Mouse (Mus musculus) lung, adult 2 months (tissue): ENCODE results near the gene Tmprss11g.

Experiments used
- CTCF ChIP-seq: fragments of 200-500 bp; IDR thresholded peaks from 2 replicates; pipeline ENCODE4 v1.5.1; 2011; ENCODE audit warnings: mild to moderate bottlenecking, low read length, control low read depth; ENCODE audit not compliant: insufficient read depth
- POLR2A ChIP-seq: fragments of 200-500 bp; IDR thresholded peaks from 2 replicates; pipeline ENCODE4 v1.6.1; 2011; ENCODE audit warnings: low read depth, mild to moderate bottlenecking, control low read depth, low read length, borderline replicate concordance; ENCODE audit errors: extremely low read depth

DNA sequence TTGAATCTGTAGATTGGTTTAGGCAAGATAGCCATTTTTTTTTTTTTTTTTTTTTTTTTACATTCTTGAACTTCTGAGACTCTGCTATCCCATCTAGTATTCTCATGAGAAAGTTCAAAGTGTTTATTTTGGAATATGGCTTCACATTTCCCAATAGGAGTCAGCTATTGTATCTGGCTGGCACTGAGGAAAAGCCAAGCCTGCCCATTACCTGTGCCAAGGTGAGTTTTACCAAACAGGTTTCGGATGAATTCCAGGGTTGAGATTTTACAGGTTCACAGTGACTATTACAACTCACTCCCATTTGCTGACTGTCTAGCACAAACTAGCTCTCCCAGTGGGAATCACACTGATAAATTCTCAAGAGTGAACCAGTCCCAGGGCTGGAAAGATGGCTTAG is 36.4 kb downstream of the Tmprss11g start:
- TF ChIP-seq CTCF (no peak), POLR2A (no peak)
